Mouse (Mus musculus) spleen, adult 18-20 months (tissue): ENCODE data around the gene Gipr.

Source experiments
- DNase-seq, 2 experiments: peaks; one replicate each; pipeline ENCODE4 v3.0.0; 2022; ENCODE audit warnings: mixed read lengths in 2 of 2

Gene Gipr

DNA sequence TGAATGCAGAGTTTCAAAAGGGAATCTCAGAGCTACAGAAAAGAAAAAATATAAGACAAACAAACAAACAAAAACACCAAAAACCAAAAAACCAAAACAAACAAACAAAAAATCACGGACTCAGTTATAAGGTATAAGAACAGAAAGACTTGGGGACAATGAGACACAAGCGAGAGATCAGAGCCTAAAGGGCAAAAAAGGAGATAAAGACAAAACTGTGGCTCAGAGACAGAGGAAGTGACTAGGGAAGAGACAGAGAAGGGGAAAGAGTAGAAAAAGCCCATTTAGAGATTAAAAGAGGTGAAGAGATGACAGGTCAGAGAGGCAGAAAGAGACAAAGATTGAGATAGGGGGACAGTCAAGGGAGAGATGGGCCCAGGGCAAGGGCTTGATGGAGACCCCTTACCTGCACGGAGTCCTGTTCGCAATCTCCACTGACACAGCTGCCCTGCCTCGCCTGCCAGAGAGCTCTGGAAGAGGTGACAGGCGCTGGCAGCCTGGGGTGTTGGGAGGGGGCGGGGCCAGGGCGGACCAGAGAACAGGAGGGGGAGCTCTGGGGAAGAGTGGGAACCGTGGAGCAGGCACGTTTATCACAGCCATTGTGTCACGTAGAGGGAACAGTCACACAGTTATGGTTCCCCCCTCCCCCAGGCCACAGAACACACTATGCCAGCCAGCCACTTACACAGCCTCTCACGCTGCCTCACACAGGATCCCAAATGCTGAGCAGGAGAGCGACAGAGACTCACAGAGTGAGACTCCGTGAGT is at the start of gene Gipr:
Gene Gipr, minus strand, starts transcription at position 472 of the 768 bp plus-strand sequence.
- no peak for DNase-seq

GRCm38 (mm10) chr7:19214940-19215339 is 49.0 kb upstream of the Gipr start:
- no peak for DNase-seq

- DNase-seq, result no peak
Measured at GRCm38 (mm10) chr7:19214369-19214768, 48.4 kb upstream of the Gipr start.

GRCm38 (mm10) chr7:19213385-19213784 is 47.5 kb upstream of the Gipr start:
- no peak for DNase-seq

GRCm38 (mm10) chr7:19211996-19212755 is 46.2 kb upstream of the Gipr start, which contains the start of gene Gpr4:
TSS of gene Gpr4 (plus strand) at chr7:19212538.
- DNase-seq, result no peak

DNA sequence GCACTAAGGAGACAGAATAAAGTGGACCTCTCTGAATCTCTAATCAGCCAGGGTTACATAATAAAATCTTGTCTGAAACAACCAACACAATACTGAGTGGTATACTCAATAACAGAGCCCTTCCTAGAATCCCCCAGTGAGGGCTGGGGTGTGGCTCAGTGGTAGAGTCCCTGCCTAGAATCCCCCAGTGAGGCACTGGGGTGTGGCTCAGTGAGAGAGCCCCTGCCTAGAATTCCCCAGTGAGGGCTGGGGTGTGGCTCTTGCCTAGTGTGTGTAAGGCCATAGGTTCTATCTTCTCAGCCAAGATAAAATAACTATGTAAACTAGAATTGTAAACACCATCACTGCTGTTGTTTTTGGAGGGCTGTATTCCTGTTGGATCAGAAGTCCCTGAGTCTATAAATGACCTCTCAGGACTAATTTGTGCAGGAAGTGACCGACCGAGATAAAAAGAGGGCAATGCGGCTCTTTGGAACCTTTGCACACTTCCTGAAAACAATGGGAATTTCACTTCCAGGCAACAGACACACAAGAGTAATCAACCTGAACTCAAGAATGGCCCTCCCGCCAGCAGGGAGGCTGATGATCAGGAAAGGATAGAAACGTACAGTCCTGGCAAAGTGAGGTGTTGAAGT is 45.2 kb upstream of the Gipr start:
- DNase-seq, result no peak

- DNase-seq, result no peak
Measured at GRCm38 (mm10) chr7:19210010-19210409, 44.1 kb upstream of the Gipr start.

DNA sequence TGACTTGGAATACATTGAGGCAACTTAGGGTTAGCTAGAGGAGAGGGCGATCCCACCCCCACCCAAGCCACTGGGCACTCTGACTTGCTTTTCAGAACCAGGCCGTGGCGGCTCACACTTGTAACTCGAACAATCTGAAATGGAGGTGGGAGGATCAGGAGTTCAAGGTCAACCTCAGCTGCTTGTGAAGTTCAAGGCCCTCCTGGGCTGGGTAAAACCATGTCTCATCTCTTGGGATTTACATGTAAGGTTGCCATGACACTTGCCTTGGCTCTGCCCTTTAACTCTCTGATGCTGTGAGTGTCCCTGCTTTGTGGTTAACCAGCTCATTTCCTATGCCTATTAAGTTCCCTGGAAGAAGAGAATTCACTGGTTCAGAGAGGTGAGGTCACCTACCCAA is 43.6 kb upstream of the Gipr start:
- no peak for DNase-seq

- DNase-seq, result no peak
Measured at GRCm38 (mm10) chr7:19208944-19209472, 43.1 kb upstream of the Gipr start.

- no peak for DNase-seq
Measured at GRCm38 (mm10) chr7:19208201-19208910, 42.4 kb upstream of the Gipr start.

- DNase-seq, result no peak
Measured at GRCm38 (mm10) chr7:19202065-19202850, 36.3 kb upstream of the Gipr start.

DNA sequence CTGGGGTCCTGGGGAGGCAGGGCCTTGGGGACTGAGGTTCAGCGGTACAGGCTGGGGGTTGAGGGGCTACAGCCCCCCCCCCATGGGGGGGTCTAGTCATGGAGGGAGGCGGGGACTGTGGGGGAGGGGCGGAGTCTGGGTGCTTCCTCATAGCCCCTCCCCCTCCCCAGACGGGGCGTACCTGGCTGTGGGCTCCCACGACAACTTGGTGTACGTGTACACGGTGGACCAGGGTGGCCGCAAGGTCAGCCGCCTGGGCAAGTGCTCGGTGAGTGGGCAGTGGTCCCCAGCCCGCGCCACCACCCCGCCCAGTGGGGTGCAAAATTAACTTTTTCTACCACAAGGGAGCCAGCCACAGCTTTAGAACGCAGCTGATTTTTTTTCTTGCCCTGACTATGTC is 35.7 kb upstream of the Gipr start:
- no peak for DNase-seq

DNA sequence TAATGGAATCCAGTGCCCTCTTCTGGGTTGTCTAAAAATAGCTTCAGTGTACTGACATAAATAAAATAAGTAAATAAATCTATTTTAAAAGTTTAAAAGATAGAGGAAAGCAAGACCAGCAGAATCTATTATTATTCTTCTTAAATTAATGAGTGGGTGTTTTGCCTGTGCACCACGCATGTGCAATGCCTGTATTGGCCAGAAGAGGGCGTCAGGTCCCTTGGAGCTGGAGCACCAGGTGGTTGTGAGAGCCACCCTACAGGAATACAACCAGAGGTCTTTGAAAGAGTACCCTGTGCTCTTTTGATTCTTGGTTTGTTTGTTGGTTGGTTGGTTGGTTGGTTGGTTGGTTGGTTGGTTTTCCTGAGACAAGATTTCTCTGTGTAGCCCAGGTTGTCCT is 32.1 kb upstream of the Gipr start:
- DNase-seq, result peak in 1 of 2 experiments; percentile 46

DNA sequence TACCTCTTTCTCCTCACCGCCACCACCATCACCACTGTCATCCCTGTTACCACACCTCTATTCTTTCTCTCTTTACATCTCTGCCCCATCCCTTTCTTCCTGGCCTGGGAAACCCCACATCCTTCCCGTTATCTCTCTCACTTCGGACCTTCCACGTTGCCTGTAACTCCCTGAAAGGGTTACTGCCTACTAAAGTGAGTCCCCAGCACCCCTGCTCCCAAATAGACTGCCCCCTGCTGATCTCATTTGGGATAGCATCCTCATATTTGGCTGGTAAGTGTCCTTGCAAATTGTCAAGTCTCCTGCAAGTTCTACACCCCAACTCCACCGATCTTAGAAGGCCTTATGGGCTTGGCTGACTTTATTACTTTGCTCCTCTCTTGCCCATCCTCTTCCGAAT is 30.7 kb upstream of the Gipr start:
- peak in 1 of 2 experiments; percentile 47 for DNase-seq

DNA sequence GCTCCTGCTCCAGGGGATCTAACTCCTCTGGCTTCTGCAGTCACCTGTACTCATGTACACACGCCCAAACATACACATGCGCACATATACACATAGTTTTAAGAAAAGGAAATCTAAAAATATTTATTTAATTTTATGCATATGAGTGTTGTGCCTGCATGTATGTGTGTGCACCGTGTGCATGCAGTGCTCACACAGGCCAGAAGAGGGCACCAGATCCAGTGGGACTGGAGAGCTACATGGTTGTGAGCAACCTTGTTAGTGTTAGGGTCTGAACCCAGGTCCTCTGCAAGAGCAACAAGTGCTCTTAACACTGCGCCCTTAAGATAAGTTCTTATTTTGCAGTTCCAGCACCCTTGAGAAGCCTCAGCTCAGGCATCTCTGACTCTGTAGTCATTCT is 28.7 kb upstream of the Gipr start:
- no peak for DNase-seq

GRCm38 (mm10) chr7:19184758-19185157 is 18.8 kb upstream of the Gipr start:
- no peak for DNase-seq

DNA sequence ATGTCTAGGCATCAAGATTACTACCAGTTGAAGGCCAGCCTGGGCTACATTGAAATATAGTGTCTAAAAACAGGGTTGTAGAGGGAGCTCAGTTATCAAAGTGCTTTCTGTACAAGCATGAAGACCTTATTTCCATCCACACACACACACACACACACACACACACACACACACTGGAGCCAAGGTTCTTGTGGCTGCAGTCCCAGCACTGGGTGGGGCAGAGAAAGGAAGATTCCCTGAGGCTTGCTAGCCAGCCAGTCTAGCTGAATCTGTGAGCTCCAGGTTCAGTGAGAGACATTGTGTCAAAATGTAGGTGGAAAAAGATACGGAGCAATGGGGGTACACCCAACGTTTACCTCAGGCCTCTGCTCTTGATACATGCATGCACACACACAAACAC is 18.3 kb upstream of the Gipr start:
- no peak for DNase-seq

- DNase-seq, result peak; percentile 26 to 55
Measured at GRCm38 (mm10) chr7:19180862-19181429, 15.0 kb upstream of the Gipr start.

DNA sequence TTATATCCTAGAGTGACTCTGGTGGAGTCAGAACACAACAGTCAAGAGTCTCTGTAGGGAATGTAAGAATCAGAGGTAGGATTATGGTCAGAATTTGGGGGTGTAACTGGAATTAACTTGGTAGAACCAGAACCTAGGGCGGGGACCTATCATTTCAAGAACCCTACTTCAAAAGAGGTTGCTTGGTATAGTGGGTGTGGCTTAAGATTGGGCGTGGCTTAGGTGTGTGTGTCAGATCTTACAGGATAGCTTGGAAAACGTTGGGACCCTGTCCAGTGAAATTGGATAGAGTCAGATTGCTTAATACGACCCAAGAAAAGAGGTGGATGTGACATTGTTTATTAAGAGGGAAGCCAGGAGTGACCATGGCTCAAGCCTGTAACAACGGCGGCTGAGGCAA is 14.0 kb upstream of the Gipr start:
- no peak for DNase-seq

DNA sequence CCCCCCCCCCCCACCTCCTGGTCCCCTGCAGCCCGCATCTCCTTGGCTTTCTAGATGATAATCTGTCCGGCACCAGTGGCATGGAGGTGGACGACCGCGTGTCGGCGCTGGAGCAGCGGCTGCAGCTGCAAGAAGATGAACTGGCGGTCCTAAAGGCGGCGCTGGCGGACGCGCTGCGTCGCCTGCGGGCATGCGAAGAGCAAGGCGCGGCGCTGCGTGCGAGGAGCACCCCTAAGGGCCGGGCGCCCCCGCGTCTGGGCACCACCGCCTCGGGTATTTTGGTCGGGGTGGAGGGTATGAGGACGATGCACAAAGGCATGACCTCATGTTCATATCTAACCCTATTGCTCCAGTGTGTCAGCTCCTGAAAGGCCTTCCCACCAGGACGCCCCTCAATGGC is 13.2 kb upstream of the Gipr start:
- peak; percentile 58 to 68 for DNase-seq

DNA sequence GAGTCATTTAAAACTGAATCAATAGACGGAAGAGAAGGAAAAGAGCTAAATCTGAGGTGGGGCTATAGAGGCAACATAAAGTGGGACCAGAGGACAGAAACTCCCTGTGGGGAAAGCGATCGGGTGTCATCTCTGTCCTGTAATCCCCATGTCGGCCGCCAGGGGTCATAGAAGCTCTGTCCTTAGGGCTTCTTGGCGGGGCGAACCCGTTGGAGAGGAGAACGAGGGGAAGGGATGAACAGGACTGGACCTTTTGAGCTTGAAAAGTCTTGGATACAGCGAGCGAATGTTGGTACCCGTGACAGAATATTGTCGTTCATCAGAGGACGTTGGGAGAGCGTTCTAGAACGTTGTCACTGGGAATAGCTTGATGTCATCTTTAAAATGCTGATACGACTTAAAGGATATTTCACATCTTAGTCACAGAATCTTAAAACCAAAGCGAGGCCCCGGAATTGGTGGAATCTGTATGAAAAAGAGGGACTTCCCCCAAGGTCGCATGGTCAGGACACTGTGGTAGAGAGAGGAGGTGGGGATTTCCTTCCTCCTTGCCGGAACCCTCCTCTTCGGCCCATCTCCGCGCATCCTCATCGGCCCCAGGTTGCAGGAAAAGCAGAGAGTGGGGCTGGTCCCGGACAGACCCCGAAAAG is 12.6 kb upstream of the Gipr start:
- peak; percentile 55 to 84 for DNase-seq
